Mouse (Mus musculus): Measurements from ENCODE around the gene Tmem151b. TPM values are rescaled to one million over a fixed set of nuclear protein-coding genes. Genes with fewer than 3 reads are reported as not detected.

Tmem151b gene
- polyA plus RNA-seq, 1 experiment, result not detected

DNA sequence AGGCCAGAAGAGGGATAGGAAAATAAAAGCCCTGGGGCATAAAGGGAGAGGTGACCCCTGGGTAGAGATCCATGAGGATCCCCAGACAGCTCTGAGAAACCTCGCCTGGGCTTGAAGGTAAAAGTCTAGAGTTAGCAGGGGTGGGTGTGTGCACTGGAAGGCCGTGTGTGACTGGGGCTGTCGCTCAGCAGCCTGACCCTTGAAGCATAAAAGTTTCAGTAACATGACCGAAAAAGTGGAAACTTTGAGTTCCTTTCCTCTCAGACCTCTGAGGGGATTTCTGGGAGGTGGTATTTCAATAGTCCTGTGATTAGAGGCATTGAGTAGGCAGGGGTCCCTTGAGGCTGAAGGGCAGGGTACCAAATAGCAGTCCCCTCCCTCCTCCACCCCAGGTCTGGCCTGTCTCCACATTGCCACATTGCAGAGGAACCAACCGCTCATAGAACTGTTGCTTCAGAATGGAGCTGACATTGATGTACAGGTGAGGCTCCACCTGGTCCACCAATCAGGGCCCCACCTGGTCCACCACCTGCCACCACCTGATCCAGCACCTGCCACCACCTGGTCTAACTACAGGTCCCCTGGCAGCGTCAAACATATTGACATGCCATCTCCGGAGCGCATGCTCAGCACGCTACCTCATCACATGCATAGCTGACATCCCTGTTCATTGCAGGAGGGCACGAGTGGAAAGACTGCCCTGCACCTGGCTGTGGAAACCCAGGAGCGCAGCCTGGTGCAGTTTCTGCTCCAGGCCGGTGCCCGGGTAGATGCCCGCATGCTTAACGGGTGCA, 10.5 kb upstream of the Tmem151b start:
- 89% methylated on average over 15 of the region's 15 CpGs for WGBS
- H3K4me3 ChIP-seq (ENCODE audit: insufficient read depth, low read depth, low read length), result no peak overlapping the region
- no peak for TF ChIP-seq POLR2A (IDR thresholded peaks at IDR 0.05; ENCODE audit: insufficient read depth, low read depth, low read length)
- TF ChIP-seq CTCF (IDR thresholded peaks at IDR 0.05; ENCODE audit: insufficient read depth, low read depth, low read length), result no peak
- H3K4me1 ChIP-seq (ENCODE audit: control insufficient read depth, insufficient read depth, low read length), result peaks cover 18% of the 10 kb centered on the region
- no peak overlapping the region for H3K27ac ChIP-seq (ENCODE audit: insufficient read depth, low read depth, low read length)

GRCm38 (mm10) chr17:45557998-45558862, 8.8 kb upstream of the Tmem151b start:
- 71% methylated on average over 16 of the region's 16 CpGs for WGBS
- no peak overlapping the region for H3K27ac ChIP-seq (ENCODE audit: insufficient read depth, low read depth, low read length)
- no peak overlapping the region for H3K4me3 ChIP-seq (ENCODE audit: insufficient read depth, low read depth, low read length)
- peaks cover 12% of the 10 kb centered on the region; the same call in 1 of the 2 replicates for H3K4me1 ChIP-seq (ENCODE audit: control insufficient read depth, insufficient read depth, low read length)
- TF ChIP-seq POLR2A (IDR thresholded peaks at IDR 0.05; ENCODE audit: insufficient read depth, low read depth, low read length) (no peak), CTCF (IDR thresholded peaks at IDR 0.05; ENCODE audit: insufficient read depth, low read depth, low read length) (no peak)

GRCm38 (mm10) chr17:45557246-45557824, 7.9 kb upstream of the Tmem151b start:
- 86% methylated on average over 7 of the region's 7 CpGs for WGBS
- Histone ChIP-seq H3K4me3 (ENCODE audit: insufficient read depth, low read depth, low read length) (no peak overlapping the region), H3K4me1 (ENCODE audit: control insufficient read depth, insufficient read depth, low read length) (peaks cover 12% of the 10 kb centered on the region; the same call in 1 of the 2 replicates), H3K27ac (ENCODE audit: insufficient read depth, low read depth, low read length) (no peak overlapping the region)
- TF ChIP-seq CTCF (IDR thresholded peaks at IDR 0.05; ENCODE audit: insufficient read depth, low read depth, low read length), result no peak
- no peak for TF ChIP-seq POLR2A (IDR thresholded peaks at IDR 0.05; ENCODE audit: insufficient read depth, low read depth, low read length)

DNA sequence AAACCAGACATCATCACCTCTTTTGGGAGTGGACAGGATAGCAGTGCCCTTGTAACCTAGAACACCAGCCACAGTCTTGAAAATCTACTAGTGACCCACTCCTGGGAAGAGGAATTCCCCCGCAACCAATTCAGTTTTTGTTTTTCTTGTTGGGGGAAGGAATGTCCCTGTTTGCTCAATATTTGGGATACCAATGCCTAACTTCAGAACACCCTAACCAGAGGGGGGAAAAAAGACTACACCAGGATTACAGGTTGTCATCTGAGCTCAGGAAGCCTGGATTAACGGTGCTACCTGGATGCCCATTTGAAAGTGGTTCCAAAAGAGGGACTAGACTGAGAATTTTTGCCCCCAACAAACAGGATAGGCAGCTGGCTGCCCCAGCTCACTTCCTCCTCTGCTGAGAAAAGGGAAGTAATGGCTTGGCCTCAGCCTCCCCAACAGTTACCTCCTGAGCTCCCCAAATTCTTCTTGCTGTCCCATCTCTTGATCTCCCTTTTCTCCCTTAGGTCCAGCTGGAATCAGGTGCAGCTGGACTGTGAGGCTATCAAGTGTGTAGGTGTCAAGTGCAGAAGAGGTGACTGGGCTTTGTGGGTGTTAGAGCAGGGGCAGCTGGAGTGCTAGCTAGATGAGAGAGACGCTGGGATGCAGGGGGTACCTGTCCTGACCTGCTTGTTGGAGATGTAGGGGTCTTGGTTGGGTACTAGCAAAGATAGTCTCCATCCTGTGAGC, 7.2 kb upstream of the Tmem151b start:
- Histone ChIP-seq H3K4me1 (ENCODE audit: control insufficient read depth, insufficient read depth, low read length) (peaks cover 15% of the 10 kb centered on the region), H3K4me3 (ENCODE audit: insufficient read depth, low read depth, low read length) (no peak overlapping the region), H3K27ac (ENCODE audit: insufficient read depth, low read depth, low read length) (no peak overlapping the region)
- TF ChIP-seq POLR2A (IDR thresholded peaks at IDR 0.05; ENCODE audit: insufficient read depth, low read depth, low read length) (no peak), CTCF (IDR thresholded peaks at IDR 0.05; ENCODE audit: insufficient read depth, low read depth, low read length) (no peak)
- WGBS, result 68% methylated on average over 3 of the region's 3 CpGs

DNA sequence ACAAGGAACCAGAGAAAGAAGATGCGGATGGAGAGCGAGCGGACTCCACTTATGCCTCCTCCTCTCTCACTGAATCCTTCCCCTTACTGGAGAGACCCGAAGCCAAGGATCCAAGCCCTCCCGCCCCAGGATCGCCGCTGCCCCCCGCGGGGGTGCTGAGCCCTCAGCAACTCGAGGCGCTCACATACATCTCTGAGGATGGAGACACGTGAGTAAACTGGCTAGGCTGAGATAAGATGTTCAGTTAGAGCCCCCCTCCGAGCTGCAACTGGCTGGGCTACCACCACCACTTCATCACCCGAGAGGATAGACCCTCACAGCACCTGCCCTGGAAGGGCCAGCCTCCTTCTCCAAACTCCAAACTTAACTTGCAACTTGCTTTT, 6.6 kb upstream of the Tmem151b start:
- Histone ChIP-seq H3K4me1 (ENCODE audit: control insufficient read depth, insufficient read depth, low read length) (peaks cover 15% of the 10 kb centered on the region), H3K27ac (ENCODE audit: insufficient read depth, low read depth, low read length) (no peak overlapping the region), H3K4me3 (ENCODE audit: insufficient read depth, low read depth, low read length) (peak overlapping the region; percentile 61)
- no peak for TF ChIP-seq CTCF (IDR thresholded peaks at IDR 0.05; ENCODE audit: insufficient read depth, low read depth, low read length)
- no peak for TF ChIP-seq POLR2A (IDR thresholded peaks at IDR 0.05; ENCODE audit: insufficient read depth, low read depth, low read length)
- WGBS, result 5% methylated on average over 14 of the region's 14 CpGs

DNA sequence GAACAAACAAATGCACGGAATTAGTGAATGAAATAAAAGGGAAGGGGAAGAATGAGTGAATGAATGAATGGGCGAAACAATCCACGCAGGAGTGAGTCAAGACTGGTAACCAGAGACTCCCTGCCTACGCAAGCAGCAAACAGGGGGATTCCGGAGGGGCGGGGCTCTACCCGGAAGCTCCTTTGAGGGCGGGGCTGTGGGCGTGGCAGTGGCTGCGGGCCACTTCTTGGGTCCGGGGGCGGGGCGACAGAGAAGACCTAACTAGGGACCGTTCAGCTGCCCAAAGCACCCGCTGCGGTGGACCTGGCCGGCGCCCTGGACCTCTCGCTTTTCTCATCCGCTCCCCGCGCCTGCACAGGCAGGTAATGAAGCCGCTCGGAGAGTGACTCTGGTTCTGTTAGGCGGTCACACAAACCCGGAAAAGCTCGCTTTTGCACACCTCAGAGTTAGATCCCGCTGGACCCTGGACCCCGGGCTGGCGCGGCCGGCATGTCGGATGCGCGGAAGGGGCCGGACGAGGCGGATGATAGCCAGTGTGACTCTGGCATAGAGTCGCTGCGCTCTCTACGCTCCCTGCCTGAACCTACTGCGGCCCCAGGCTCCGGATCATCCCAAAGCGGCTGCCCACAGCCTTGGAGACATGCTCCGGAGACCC, 6.1 kb upstream of the Tmem151b start, which contains the start of gene Nfkbie:
TSS of gene Nfkbie (plus strand) at position 252 of the 655 bp plus-strand sequence.
- H3K4me1 ChIP-seq (ENCODE audit: control insufficient read depth, insufficient read depth, low read length), result peaks cover 15% of the 10 kb centered on the region
- peak within 1 kb of the TSS; percentile 61 for H3K4me3 ChIP-seq (ENCODE audit: insufficient read depth, low read depth, low read length)
- under 1% methylated on average over 45 of the region's 45 CpGs for WGBS
- no peak within 1 kb of the TSS for H3K27ac ChIP-seq (ENCODE audit: insufficient read depth, low read depth, low read length)
- TF ChIP-seq POLR2A (IDR thresholded peaks at IDR 0.05; ENCODE audit: insufficient read depth, low read depth, low read length) (no peak), CTCF (IDR thresholded peaks at IDR 0.05; ENCODE audit: insufficient read depth, low read depth, low read length) (no peak)

GRCm38 (mm10) chr17:45554420-45554819, 4.9 kb upstream of the Tmem151b start:
- 42% methylated on average over 1 of the region's 1 CpGs for WGBS
- Histone ChIP-seq H3K4me1 (ENCODE audit: control insufficient read depth, insufficient read depth, low read length) (peaks cover 22% of the 10 kb centered on the region), H3K4me3 (ENCODE audit: insufficient read depth, low read depth, low read length) (no peak overlapping the region), H3K27ac (ENCODE audit: insufficient read depth, low read depth, low read length) (no peak overlapping the region)
- TF ChIP-seq CTCF (IDR thresholded peaks at IDR 0.05; ENCODE audit: insufficient read depth, low read depth, low read length), result no peak
- TF ChIP-seq POLR2A (IDR thresholded peaks at IDR 0.05; ENCODE audit: insufficient read depth, low read depth, low read length), result no peak

- Histone ChIP-seq H3K4me3 (ENCODE audit: insufficient read depth, low read depth, low read length) (no peak overlapping the region), H3K4me1 (ENCODE audit: control insufficient read depth, insufficient read depth, low read length) (peaks cover 25% of the 10 kb centered on the region), H3K27ac (ENCODE audit: insufficient read depth, low read depth, low read length) (no peak overlapping the region)
- TF ChIP-seq POLR2A (IDR thresholded peaks at IDR 0.05; ENCODE audit: insufficient read depth, low read depth, low read length) (no peak), CTCF (IDR thresholded peaks at IDR 0.05; ENCODE audit: insufficient read depth, low read depth, low read length) (no peak)
- WGBS, result 85% methylated on average over 3 of the region's 3 CpGs
Observed at GRCm38 (mm10) chr17:45553065-45553464, 3.6 kb upstream of the Tmem151b start.
